Mouse (Mus musculus): ENCODE data around the gene Nptn. TPM values are rescaled to one million over a fixed set of nuclear protein-coding genes. Genes with fewer than 3 reads are reported as not detected.
"Not testable (repeated sequence)": the region's sequence is repeated elsewhere in the genome, so short reads cannot be mapped to it uniquely, and the experiment has no call there.

Nptn gene
- polyA plus RNA-seq, 1 experiment = 349 TPM

DNA sequence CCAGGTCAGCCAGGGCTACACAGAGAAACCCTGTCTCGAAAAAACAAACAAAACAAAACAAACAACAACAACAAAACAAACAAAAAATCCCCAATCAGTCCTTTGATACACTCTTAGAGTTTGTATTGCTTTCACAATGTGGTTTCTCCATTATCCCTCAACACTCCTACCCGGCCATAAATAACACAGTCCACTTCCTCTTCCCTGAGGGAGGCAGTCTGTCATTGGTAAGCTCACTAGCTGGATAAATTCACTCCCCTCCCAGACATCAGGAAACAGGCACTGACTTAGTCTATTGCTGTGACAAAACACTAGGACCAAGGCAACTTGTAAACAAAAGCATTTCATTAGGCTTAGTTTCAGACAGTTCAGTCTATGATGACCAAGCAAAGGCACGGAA lies 21.8 kb upstream of the Nptn start:
- Histone ChIP-seq H3K4me2 (ENCODE audit: low read depth) (no peak overlapping the region), H3K4me3 (no peak overlapping the region), H3K27me3 (ENCODE audit: control insufficient read depth, insufficient read depth, insufficient read length) (no peaks in the 10 kb centered on the region), H3ac (ENCODE audit: control insufficient read depth, insufficient read length) (no peak overlapping the region), H3K36me3 (ENCODE audit: control insufficient read depth, insufficient read depth) (no peaks in the 10 kb centered on the region), H3K79me2 (ENCODE audit: control insufficient read depth, insufficient read depth) (no peaks in the 10 kb centered on the region)
- TF ChIP-seq MYOG (IDR thresholded peaks at IDR 0.05; ENCODE audit: control insufficient read depth in 1 of 3, insufficient read depth in 1 of 3, insufficient read length in 2 of 3, low read depth in 2 of 3) (no peak), E2F4 (IDR thresholded peaks at IDR 0.05; ENCODE audit: insufficient read depth) (no peak), MAX (IDR thresholded peaks at IDR 0.05; ENCODE audit: low read depth) (no peak), REST (IDR thresholded peaks at IDR 0.05; ENCODE audit: insufficient read depth, insufficient read length) (no peak), SRF (IDR thresholded peaks at IDR 0.05; ENCODE audit: control insufficient read depth, insufficient read length, low read depth) (no peak), USF1 (IDR thresholded peaks at IDR 0.05; ENCODE audit: low read depth) (no peak), CEBPB (IDR thresholded peaks at IDR 0.05; ENCODE audit: insufficient read depth, poor library complexity, severe bottlenecking) (no peak), TCF3 (IDR thresholded peaks at IDR 0.05; ENCODE audit: insufficient read length, low read depth) (no peak)

DNA sequence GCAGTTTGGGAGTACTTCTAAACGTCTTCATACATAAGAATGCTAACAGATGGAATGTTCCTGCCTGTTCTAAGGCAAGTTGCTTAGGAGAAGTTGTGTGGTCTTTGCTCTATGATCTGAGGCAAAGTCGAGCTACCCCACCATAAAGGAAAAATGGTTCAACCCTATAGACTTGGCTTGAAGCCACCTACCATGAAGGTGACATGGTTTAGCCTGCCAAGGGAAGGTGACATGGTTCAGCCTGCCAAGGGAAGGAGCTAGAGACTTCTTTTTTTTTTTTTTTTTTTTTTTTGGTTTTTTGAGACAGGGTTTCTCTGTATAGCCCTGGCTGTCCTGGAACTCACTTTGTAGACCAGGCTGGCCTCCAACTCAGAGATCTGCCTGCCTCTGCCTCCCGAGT lies 16.1 kb upstream of the Nptn start:
- H3K4me3 ChIP-seq; H3K4me2 ChIP-seq (ENCODE audit: low read depth); H3K79me2 ChIP-seq (ENCODE audit: control insufficient read depth, insufficient read depth); H3ac ChIP-seq (ENCODE audit: control insufficient read depth, insufficient read length); H3K27me3 ChIP-seq (ENCODE audit: control insufficient read depth, insufficient read depth, insufficient read length); H3K36me3 ChIP-seq (ENCODE audit: control insufficient read depth, insufficient read depth): not testable (repeated sequence)

GRCm38 (mm10) chr9:58567682-58568081 lies 14.4 kb upstream of the Nptn start:
- no peaks in the 10 kb centered on the region for H3K79me2 ChIP-seq (ENCODE audit: control insufficient read depth, insufficient read depth)
- TF ChIP-seq POLR2AphosphoS2 (IDR thresholded peaks at IDR 0.05; ENCODE audit: insufficient read length, low read depth) = no peak
- no peak for TF ChIP-seq POLR2A (IDR thresholded peaks at IDR 0.05; ENCODE audit: insufficient read length, low read depth)
- no peak for TF ChIP-seq MYOD1 (IDR thresholded peaks at IDR 0.05; ENCODE audit: control insufficient read depth in 1 of 3, insufficient read length in 2 of 3, low read depth in 2 of 3)
- H3ac ChIP-seq (ENCODE audit: control insufficient read depth, insufficient read length) = no peak overlapping the region
- H3K36me3 ChIP-seq (ENCODE audit: control insufficient read depth, insufficient read depth) = no peaks in the 10 kb centered on the region
- no peak overlapping the region for H3K4me3 ChIP-seq
- H3K4me2 ChIP-seq (ENCODE audit: low read depth) = no peak overlapping the region
- H3K27me3 ChIP-seq (ENCODE audit: control insufficient read depth, insufficient read depth, insufficient read length) = no peaks in the 10 kb centered on the region

DNA sequence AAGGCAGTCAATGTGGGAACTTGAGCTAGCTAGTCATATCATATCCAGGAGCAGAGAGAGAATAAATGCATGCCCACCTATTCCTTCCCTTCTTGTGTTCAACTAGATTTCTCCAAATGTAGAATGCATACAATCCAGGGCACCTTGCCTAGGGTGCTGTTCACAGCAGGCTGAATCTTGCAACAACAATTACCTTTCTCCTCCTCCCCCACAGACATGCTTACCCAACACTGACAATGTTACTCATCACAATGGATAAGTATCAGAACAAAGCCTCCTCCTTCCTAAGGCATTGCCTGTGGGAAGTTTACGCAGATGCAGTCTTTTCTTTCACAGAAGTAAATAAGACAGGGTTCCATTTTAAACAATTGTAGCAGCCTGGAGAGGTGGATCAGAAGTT lies 11.0 kb upstream of the Nptn start:
- TF ChIP-seq CEBPB (IDR thresholded peaks at IDR 0.05; ENCODE audit: insufficient read depth, poor library complexity, severe bottlenecking) (no peak), MAX (IDR thresholded peaks at IDR 0.05; ENCODE audit: low read depth) (no peak), REST (IDR thresholded peaks at IDR 0.05; ENCODE audit: insufficient read depth, insufficient read length) (no peak), USF1 (IDR thresholded peaks at IDR 0.05; ENCODE audit: low read depth) (no peak), E2F4 (IDR thresholded peaks at IDR 0.05; ENCODE audit: insufficient read depth) (no peak), SRF (IDR thresholded peaks at IDR 0.05; ENCODE audit: control insufficient read depth, insufficient read length, low read depth) (no peak), POLR2AphosphoS2 (IDR thresholded peaks at IDR 0.05; ENCODE audit: insufficient read length, low read depth) (no peak), MYOG (IDR thresholded peaks at IDR 0.05; ENCODE audit: control insufficient read depth in 1 of 3, insufficient read depth in 1 of 3, insufficient read length in 2 of 3, low read depth in 2 of 3) (no peak), MYOD1 (IDR thresholded peaks at IDR 0.05; ENCODE audit: control insufficient read depth in 1 of 3, insufficient read length in 2 of 3, low read depth in 2 of 3) (no peak), TCF3 (IDR thresholded peaks at IDR 0.05; ENCODE audit: insufficient read length, low read depth) (no peak), POLR2A (IDR thresholded peaks at IDR 0.05; ENCODE audit: insufficient read length, low read depth) (no peak)
- no peaks in the 10 kb centered on the region for H3K27me3 ChIP-seq (ENCODE audit: control insufficient read depth, insufficient read depth, insufficient read length)
- H3K4me2 ChIP-seq (ENCODE audit: low read depth) = no peak overlapping the region
- H3K4me3 ChIP-seq = no peak overlapping the region
- no peak overlapping the region for H3ac ChIP-seq (ENCODE audit: control insufficient read depth, insufficient read length)
- no peaks in the 10 kb centered on the region for H3K79me2 ChIP-seq (ENCODE audit: control insufficient read depth, insufficient read depth)
- H3K36me3 ChIP-seq (ENCODE audit: control insufficient read depth, insufficient read depth) = no peaks in the 10 kb centered on the region

- Histone ChIP-seq H3K27me3 (ENCODE audit: control insufficient read depth, insufficient read depth, insufficient read length) (no peaks in the 10 kb centered on the region), H3K4me2 (ENCODE audit: low read depth) (no peak overlapping the region), H3K4me3 (no peak overlapping the region), H3K79me2 (ENCODE audit: control insufficient read depth, insufficient read depth) (peaks cover 10% of the 10 kb centered on the region), H3K36me3 (ENCODE audit: control insufficient read depth, insufficient read depth) (no peaks in the 10 kb centered on the region), H3ac (ENCODE audit: control insufficient read depth, insufficient read length) (no peak overlapping the region)
- TF ChIP-seq CEBPB (IDR thresholded peaks at IDR 0.05; ENCODE audit: insufficient read depth, poor library complexity, severe bottlenecking) (no peak), TCF3 (IDR thresholded peaks at IDR 0.05; ENCODE audit: insufficient read length, low read depth) (no peak), MYOD1 (IDR thresholded peaks at IDR 0.05; ENCODE audit: control insufficient read depth in 1 of 3, insufficient read length in 2 of 3, low read depth in 2 of 3) (no peak), TCF12 (IDR thresholded peaks at IDR 0.05; ENCODE audit: insufficient read depth, poor library complexity, severe bottlenecking) (no peak), MYOG (IDR thresholded peaks at IDR 0.05; ENCODE audit: control insufficient read depth in 1 of 3, insufficient read depth in 1 of 3, insufficient read length in 2 of 3, low read depth in 2 of 3) (no peak), MAX (IDR thresholded peaks at IDR 0.05; ENCODE audit: low read depth) (no peak), SRF (IDR thresholded peaks at IDR 0.05; ENCODE audit: control insufficient read depth, insufficient read length, low read depth) (no peak), POLR2A (IDR thresholded peaks at IDR 0.05; ENCODE audit: insufficient read length, low read depth) (no peak), REST (IDR thresholded peaks at IDR 0.05; ENCODE audit: insufficient read depth, insufficient read length) (no peak), USF1 (IDR thresholded peaks at IDR 0.05; ENCODE audit: low read depth) (no peak), E2F4 (IDR thresholded peaks at IDR 0.05; ENCODE audit: insufficient read depth) (no peak), POLR2AphosphoS2 (IDR thresholded peaks at IDR 0.05; ENCODE audit: insufficient read length, low read depth) (no peak)
Observed at GRCm38 (mm10) chr9:58578669-58579068, 3.4 kb upstream of the Nptn start.

Data from myocyte (in vitro differentiated cells).